Mouse (Mus musculus) right cerebral cortex, postnatal 14 days (tissue): ENCODE results near the gene Barx1.

Experiments
- DNase-seq: peaks from one replicate; pipeline ENCODE4 v3.0.0; 2022

Gene Barx1

GRCm38 (mm10) chr13:48662431-48663143 is at the start of gene Barx1:
TSS of gene Barx1 (plus strand) at chr13:48662998.
- no peak for DNase-seq

GRCm38 (mm10) chr13:48614525-48614924 is 48.3 kb upstream of the Barx1 start:
- DNase-seq, result no peak

GRCm38 (mm10) chr13:48617774-48618173 is 45.0 kb upstream of the Barx1 start:
- DNase-seq, result no peak

- no peak for DNase-seq
Observed at GRCm38 (mm10) chr13:48618890-48619289, 43.9 kb upstream of the Barx1 start.

GRCm38 (mm10) chr13:48624968-48625398 is 37.8 kb upstream of the Barx1 start:
- no peak for DNase-seq

- DNase-seq, result peak; percentile 98
Observed at GRCm38 (mm10) chr13:48625433-48626184, 37.2 kb upstream of the Barx1 start, which contains the start of gene Ptpdc1. TSS of gene Ptpdc1 (minus strand) at chr13:48625664.

GRCm38 (mm10) chr13:48631691-48632090 is 31.1 kb upstream of the Barx1 start:
- DNase-seq, result no peak

DNA sequence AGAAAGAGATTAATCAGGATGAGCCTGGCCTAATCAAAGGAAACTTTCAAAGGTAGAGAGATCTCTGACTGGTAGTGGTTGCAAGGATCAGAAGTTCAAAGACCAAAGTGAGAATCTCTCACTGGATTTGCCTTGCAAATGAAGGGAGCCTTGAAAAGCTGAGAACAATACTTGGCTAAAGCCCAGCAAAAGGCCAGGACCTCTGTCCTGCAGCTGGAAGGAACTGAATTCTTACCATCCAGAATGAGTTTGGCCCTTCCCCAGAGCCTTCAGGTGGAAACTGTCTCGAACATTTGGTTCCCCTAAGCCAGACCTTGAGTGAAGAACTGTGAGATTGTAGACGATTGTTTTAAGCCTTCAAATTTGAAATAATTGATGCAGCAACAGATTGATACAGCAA is 25.1 kb upstream of the Barx1 start:
- no peak for DNase-seq

- no peak for DNase-seq
Observed at GRCm38 (mm10) chr13:48639570-48639969, 23.2 kb upstream of the Barx1 start.

DNA sequence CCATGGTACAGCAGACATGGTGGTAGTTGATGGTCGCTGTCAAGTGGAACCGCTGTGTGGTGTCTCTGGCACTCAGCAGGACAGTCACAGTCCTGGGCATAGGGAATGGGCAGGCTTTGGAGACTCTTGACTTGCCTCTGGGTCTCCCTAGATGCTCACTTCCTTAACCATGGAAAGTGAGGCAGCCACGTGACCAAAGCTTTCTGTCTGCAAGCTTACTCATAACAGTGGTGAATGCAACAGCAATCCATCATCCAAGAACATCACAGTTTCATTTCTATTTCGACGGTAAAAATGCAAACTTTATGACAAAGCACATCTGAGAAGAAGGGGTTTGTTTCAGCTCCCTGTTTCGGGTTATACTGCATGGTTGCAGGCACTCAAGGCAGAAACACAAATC is 19.7 kb upstream of the Barx1 start:
- DNase-seq, result no peak

DNA sequence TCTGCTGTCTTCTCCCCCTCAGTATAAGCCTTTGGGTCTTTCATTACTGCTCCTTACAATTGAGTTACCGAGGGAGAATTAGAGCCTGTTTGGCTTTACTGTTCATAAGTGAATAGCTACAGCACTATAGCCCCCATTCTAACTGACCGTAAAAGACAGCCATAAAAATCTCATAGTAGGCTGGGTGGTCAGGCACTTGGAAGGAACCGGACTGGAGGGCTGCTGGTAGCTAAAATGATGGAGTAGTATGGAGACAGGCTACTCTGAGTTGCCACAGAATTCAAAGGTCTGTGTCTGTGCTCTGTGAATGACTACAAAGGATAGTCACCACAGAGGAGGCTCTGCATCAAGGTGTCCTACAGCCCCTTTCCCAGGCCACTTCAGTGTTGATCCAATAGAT is 18.8 kb upstream of the Barx1 start:
- DNase-seq, result no peak

DNA sequence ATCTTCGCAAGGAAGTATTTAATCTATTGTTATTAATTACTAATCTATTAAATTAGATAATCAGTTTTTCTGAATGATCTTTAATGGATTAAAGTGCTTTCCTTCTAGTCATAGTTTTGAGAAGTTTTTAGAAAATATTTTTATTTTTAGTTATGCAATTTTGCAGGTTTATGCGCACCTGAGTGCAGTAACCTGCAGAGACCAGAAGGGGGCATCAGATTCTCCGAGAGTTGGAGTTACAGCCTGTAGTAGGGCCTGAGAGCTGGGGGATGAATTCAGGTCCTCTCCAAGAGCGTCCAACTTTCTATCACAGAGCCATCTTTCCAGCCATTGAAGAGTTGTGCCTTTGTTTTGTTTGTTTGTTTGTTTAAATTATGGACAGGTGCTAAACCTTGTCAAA is 16.1 kb upstream of the Barx1 start:
- DNase-seq, result no peak

- DNase-seq, result no peak
Observed at GRCm38 (mm10) chr13:48650615-48651014, 12.2 kb upstream of the Barx1 start.

DNA sequence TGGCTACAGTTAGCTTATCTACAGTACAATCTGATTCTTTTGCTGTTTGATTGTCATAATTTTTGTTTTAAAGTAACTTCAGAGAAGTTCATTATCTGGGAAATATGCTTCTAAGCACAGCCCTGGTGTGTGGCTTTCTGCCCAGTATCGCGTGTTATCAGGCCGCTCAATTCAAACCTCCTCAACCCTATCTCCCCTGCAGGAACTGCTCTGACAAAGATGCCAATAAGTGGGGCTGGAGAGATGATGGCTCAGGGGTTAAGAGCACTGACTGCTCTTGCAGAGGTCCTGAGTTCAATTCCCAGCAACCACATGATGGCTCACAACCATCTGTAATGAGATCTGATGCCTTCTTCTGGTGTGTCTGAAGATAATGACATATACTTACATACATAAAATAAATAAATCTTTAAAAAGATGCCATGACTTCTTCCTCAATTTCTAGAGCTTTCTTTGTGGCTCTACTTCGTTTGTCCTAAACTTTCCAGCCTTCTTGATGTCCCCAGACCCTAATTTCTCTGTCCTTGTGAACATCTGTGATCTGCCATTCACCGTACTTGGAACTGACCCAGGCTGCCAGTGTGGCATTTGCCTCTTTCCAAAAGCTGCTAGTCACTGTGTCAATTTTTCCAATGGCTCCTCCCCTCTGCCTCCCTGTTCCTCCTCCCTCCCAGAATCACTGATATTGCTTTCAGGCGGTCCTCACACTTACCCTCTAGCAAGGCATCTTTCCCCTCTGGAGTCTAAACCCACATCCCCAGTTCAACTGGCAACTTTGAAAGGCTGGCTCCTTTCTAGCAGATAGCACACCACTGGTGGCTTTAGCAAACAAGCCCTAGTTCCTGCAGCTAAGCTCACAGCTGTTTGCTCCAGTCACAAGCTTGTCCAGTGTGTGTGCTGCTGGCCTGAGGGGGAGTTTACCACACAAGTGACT is 11.4 kb upstream of the Barx1 start:
- DNase-seq, result no peak

GRCm38 (mm10) chr13:48653788-48654770 is 8.7 kb upstream of the Barx1 start:
- DNase-seq, result peak; percentile 81

DNA sequence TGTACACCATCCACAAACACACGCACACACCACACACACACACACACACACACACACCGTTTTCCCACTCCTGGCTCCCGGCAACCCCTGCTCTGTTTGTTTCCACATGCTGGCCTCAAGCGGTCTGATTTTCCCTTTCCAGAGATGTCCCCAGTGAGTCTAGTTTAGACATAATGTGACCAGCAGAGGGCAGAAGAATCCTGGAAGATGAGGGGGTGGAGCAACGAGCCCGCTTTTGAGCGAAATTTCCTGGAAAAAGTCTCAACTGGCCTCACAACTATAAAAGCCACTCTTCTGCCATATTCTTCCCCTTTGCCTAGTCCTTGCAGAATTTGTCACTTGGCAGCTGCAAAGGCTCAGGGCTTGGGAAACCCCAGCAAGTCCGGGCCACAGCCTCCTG is 7.2 kb upstream of the Barx1 start:
- peak; percentile 54 for DNase-seq

- DNase-seq, result no peak
Observed at GRCm38 (mm10) chr13:48657791-48658190, 5.0 kb upstream of the Barx1 start.

GRCm38 (mm10) chr13:48658588-48659253 is 4.1 kb upstream of the Barx1 start:
- DNase-seq, result no peak

DNA sequence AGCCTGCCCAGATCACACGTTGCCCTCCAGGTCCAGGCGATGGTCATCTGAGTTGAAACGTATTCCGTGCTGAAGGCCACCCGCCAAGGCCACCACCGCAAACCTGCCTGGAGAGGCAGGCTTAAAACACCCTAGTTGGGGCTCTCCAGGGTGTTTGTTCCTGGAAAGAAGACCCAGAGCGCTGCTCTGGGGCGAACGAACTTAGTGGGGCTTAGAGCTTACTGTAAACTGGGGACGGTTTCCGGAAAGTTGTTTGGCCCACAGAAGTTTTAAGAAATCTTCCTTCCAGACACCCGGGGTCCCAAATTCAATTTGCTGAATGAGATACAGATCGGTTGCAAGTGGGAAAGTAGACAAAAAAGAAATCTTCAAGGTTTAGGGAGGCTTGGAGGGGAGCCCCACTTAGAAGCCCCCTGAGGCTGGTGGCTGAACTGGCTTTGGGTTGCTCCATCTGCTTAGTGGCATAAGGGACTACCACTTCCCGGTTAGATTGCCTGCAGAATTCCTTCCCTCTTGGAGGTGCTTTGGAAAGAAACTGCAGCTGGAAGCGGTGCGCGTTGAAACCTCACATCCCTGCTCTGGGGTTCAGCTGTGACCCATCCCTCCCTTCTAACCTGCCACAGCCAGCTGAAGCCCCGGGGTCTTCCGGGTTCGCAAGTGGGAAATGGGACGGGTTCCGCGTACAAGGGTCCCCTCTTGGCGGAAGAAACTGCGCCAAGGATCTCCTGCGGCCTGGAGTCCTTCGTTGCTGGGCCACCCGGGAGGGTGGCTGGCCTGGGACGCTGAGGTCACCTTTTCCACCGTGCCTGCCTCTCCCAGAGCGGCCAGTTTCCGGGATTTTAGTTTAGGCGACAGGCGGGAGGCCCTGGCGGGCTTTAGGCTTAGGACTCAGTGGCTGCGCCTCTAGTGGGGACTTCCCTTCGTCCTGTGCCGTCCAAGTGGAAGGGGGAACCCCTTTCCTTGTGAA is 3.3 kb upstream of the Barx1 start:
- DNase-seq, result no peak

DNA sequence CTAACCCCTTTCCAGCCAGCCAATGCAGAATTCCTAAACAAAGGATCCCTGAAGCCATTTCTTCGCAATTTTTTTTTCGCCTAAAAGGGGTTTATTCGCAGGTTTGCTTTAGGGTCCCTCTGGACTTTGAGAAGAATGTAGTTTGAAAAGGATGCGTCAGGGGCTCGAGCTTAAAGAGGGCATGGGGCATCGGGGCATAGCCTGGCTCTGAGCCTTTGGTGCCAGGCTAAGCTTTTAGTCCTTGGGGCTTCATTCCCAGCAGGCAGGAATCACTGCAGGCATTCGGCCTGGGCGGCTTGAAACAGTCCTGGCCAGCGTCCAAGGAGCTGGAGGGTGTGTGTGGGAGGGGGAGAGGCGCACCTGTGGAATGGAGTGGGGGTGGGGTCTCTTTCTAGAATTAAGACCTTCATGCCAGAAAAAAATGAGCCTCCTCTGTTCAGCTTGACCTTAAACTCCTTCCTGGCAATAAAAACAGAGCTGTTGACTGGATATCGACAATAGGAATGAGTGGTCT is 2.5 kb upstream of the Barx1 start:
- DNase-seq, result no peak
